Comparison of ENCODE assay signal across 27 mouse cellular contexts in genomic region chr6:49094968-49095367, GRCm38 (mm10). TPM values are rescaled to one million over a fixed set of nuclear protein-coding genes. Genes with fewer than 3 reads are reported as not detected.
A peak's percentile ranks its signal among the peaks of the same experiment; 100 is the strongest.
DNase-seq lines count a peak whose midpoint lies in the region; ATAC-seq lines count a peak whose summit lies in the region.
"Had no signal": no experiment of that assay in that cellular context is flagged by ENCODE, and none has a peak within 500 bp of the region (broad histone marks: within the 10 kb centered on the region; RNA-seq: fewer than 3 reads in every experiment).

No protein-coding gene starts in this region.

- 93% methylated on average over 10 of the region's 10 CpGs for WGBS in midbrain, embryonic 13.5 days
- 93% methylated on average over 10 of the region's 10 CpGs for WGBS in midbrain, embryonic 16.5 days

- peaks cover 5% of the 10 kb centered on the region; the same call in 1 of the 2 replicates for H3K4me1 ChIP-seq in midbrain, embryonic 13.5 days (replicated peaks)
- H3K4me1 ChIP-seq in midbrain, embryonic 16.5 days (ENCODE audit: control insufficient read depth, insufficient read depth, low read length) = peaks cover 9% of the 10 kb centered on the region
- H3K4me1 ChIP-seq: embryonic facial prominence, embryonic 12.5 days had no signal

- H3K27ac ChIP-seq in midbrain, embryonic 13.5 days = no peak overlapping the region
- H3K27ac ChIP-seq in midbrain, embryonic 16.5 days (ENCODE audit: low read length) = no peak overlapping the region
- H3K27ac ChIP-seq: embryonic facial prominence, embryonic 12.5 days; embryonic facial prominence, embryonic 15.5 days; heart, adult 2 months; heart, embryonic 10.5 days; heart, embryonic 13.5 days; hindbrain, embryonic 14.5 days; hindbrain, postnatal 0 days had no signal

- intact Hi-C loops in gastrocnemius, postnatal 36 days (cut with DNase I) = no loop called here

- no peaks in the 10 kb centered on the region for H3K9me3 ChIP-seq in midbrain, embryonic 13.5 days
- H3K9me3 ChIP-seq in midbrain, embryonic 16.5 days (replicated peaks; ENCODE audit: control insufficient read depth, low read length, poor library complexity, severe bottlenecking) = no peaks in the 10 kb centered on the region
- H3K9me3 ChIP-seq: embryonic facial prominence, embryonic 12.5 days; embryonic facial prominence, embryonic 15.5 days; heart, embryonic 10.5 days; heart, embryonic 13.5 days had no signal

- H3K27me3 ChIP-seq in midbrain, embryonic 13.5 days = no peaks in the 10 kb centered on the region
- H3K27me3 ChIP-seq in midbrain, embryonic 16.5 days (ENCODE audit: control insufficient read depth, insufficient read depth, low read depth, low read length) = no peaks in the 10 kb centered on the region
- H3K27me3 ChIP-seq: embryonic facial prominence, embryonic 12.5 days; embryonic facial prominence, embryonic 15.5 days; heart, embryonic 13.5 days; Patski had no signal

- no peak overlapping the region for H3K4me2 ChIP-seq in midbrain, embryonic 13.5 days (replicated peaks)
- H3K4me2 ChIP-seq in midbrain, embryonic 16.5 days (ENCODE audit: low read length) = no peak overlapping the region
- H3K4me2 ChIP-seq: embryonic facial prominence, embryonic 12.5 days; embryonic facial prominence, embryonic 15.5 days; heart, embryonic 13.5 days; hindbrain, embryonic 14.5 days had no signal

- ATAC-seq in midbrain, embryonic 13.5 days = 0 out of 2 replicates have a peak, but pooled peaks have one; percentile 24
- no peak for ATAC-seq in midbrain, embryonic 16.5 days
- ATAC-seq in CD4-positive, CD25-positive, alpha-beta regulatory T cell, adult 4 months = no peak
- ATAC-seq: forebrain, embryonic 14.5 days; forebrain, postnatal 0 days; hindbrain, postnatal 0 days; inflammation-experienced regulatory T-cells, adult 6 months; intestine, embryonic 16.5 days; Patski had no signal

- DNase-seq in adrenal gland, postnatal 14 days = peak; percentile 57
- no peak for DNase-seq in adrenal gland, adult 8-10 months
- peak; percentile 7 for DNase-seq in gastrocnemius, postnatal 25 days
- no peak for DNase-seq in gastrocnemius, postnatal 36 days
- peak; percentile 18 to 51 for DNase-seq in adrenal gland, postnatal 36 days
- DNase-seq: cerebellum, adult 18-20 months; cerebellum, adult 9-10 months; forebrain, postnatal 0 days; gastrocnemius, adult 2 months; gastrocnemius, postnatal 14 days; heart, adult 2 months; heart, postnatal 14 days; heart, postnatal 4 days; kidney, adult 18-20 months had no signal

- H3K9ac ChIP-seq in midbrain, embryonic 13.5 days (replicated peaks) = no peak overlapping the region
- H3K9ac ChIP-seq in midbrain, embryonic 16.5 days (ENCODE audit: low read depth, low read length) = no peak overlapping the region
- H3K9ac ChIP-seq: embryonic facial prominence, embryonic 12.5 days; embryonic facial prominence, embryonic 15.5 days; forebrain, postnatal 0 days; heart, embryonic 13.5 days; hindbrain, embryonic 14.5 days had no signal

- H3K4me3 ChIP-seq in midbrain, embryonic 13.5 days (replicated peaks) = no peak overlapping the region
- H3K4me3 ChIP-seq in midbrain, embryonic 16.5 days (ENCODE audit: low read depth, low read length) = no peak overlapping the region
- H3K4me3 ChIP-seq: embryonic facial prominence, embryonic 12.5 days; embryonic facial prominence, embryonic 15.5 days; gastrocnemius, adult 2 months; heart, adult 2 months; heart, embryonic 10.5 days; heart, embryonic 13.5 days had no signal

- H3K36me3 ChIP-seq in midbrain, embryonic 13.5 days = peaks cover 66% of the 10 kb centered on the region
- peaks cover 6% of the 10 kb centered on the region; the same call in 1 of the 2 replicates for H3K36me3 ChIP-seq in midbrain, embryonic 16.5 days (ENCODE audit: control insufficient read depth, insufficient read depth, low read length)

RNA-seq across cellular contexts. Expression of gene Malsu1, which starts 21.4 kb away (rescaled TPM):
- 42.7 and 45.8 TPM in 2 replicates for total RNA-seq in adrenal gland, postnatal 14 days (2021)
- 10 to 100 TPM; 34.6 to 53.2 (median 41.2) TPM for total RNA-seq in adrenal gland, adult 8-10 months (2022)
- total RNA-seq in gastrocnemius, postnatal 25 days (2021) = 10 to 100 TPM; 41.5 to 44.0 TPM
- 10 to 100 TPM; 42.3 to 43.0 TPM for total RNA-seq in gastrocnemius, postnatal 36 days (2021)
- polyA plus RNA-seq in midbrain, embryonic 13.5 days (2015; fragmentation: Nextera tagmentation; extraction: Ambion mirVana) = 65.2 and 70.3 TPM in 2 replicates
- 61.6 and 69.4 TPM in 2 replicates for polyA plus RNA-seq in midbrain, embryonic 16.5 days (2015; fragmentation: Nextera tagmentation; extraction: Ambion mirVana)
- 10 to 100 TPM; 33.4 to 54.3 TPM for total RNA-seq in adrenal gland, postnatal 36 days (2021)
- polyA plus RNA-seq in CD4-positive, CD25-positive, alpha-beta regulatory T cell, adult 4 months (2017; shearing (Covaris generic)) = 10 to 100 TPM; 22.2 to 42.4 TPM

RNA-seq across cellular contexts. Expression of gene Gpnmb, which starts 58.6 kb away (rescaled TPM):
- 0.19 and 1.2 TPM in 2 replicates for total RNA-seq in adrenal gland, postnatal 14 days (2021)
- 10 to 100 TPM in 2 of 4 experiments, 1 to 10 TPM in 2; 2.0 to 60.7 (median 23.2) TPM for total RNA-seq in adrenal gland, adult 8-10 months (2022)
- under 1 TPM; 0.87 to 0.96 TPM for total RNA-seq in gastrocnemius, postnatal 25 days (2021)
- 1 to 10 TPM; 1.0 to 2.2 TPM for total RNA-seq in gastrocnemius, postnatal 36 days (2021)
- polyA plus RNA-seq in midbrain, embryonic 13.5 days (2015; fragmentation: Nextera tagmentation; extraction: Ambion mirVana) = 0.05 and 0.11 TPM in 2 replicates
- 0.63 and 0.70 TPM in 2 replicates for polyA plus RNA-seq in midbrain, embryonic 16.5 days (2015; fragmentation: Nextera tagmentation; extraction: Ambion mirVana)
- 1 to 10 TPM in 1 of 2 experiments, under 1 TPM in 1; 0.40 to 7.8 TPM for total RNA-seq in adrenal gland, postnatal 36 days (2021)
- polyA plus RNA-seq in CD4-positive, CD25-positive, alpha-beta regulatory T cell, adult 4 months (2017; shearing (Covaris generic)) = 1 to 10 TPM; 2.0 to 2.4 TPM

Comparison
In these comparisons a context has a peak if more than half of its experiments do, and no peak if none do; other contexts are left out.
1. DNase-seq: peak in adrenal gland, postnatal 14 days (single experiment), gastrocnemius, postnatal 25 days (single experiment) and adrenal gland, postnatal 36 days (2 of 2); none in adrenal gland, adult 8-10 months (single experiment) and gastrocnemius, postnatal 36 days (0 of 2).